Mouse (Mus musculus) liver, adult 10 weeks (tissue): ENCODE data around the gene Cul5. TPM values are rescaled to one million over a fixed set of nuclear protein-coding genes. Genes with fewer than 3 reads are reported as not detected.

Experiments
- polyA plus RNA-seq: library from polyadenylated mRNA; stranded (reverse); fragments of 350-450 nt; fragmentation: Illumina TruSeq; extraction: RNeasy Lipid Tissue Mini Kit (QIAGEN cat#74804); gene quantifications from one replicate; pipeline ENCODE4 v1.2.3, GENCODE M21; 2014; ENCODE audit warnings: low read depth, low replicate concordance

The Cul5 gene
- polyA plus RNA-seq: 26.4 TPM

DNA sequence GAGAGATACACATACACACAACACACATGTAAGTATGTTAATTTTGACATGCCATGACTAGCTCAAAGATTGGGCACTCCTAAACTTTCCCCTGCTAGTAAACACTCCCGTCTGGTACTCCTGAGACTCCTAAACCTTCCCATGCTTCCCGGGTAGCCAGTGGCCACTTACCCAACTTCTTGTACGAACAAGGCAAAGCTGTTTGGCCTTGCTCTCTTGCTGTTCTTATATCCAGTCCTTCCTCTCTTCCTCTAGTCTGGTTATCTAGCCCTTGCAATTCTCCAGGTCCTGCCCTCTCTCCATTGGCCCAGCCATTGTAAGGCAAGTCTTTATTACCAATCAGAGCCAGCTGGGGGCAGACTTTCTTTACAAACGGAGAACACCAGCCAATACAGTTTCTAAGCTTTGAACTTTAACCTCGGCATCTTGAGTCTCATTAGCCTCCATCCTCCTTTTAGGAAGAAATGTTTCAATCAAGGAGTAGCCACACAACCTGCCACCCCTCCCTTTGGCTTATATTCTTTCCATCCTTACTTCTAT is at the start of gene Cul5:
Gene Cul5, minus strand, starts transcription at position 335 of the 540 bp plus-strand sequence.

DNA sequence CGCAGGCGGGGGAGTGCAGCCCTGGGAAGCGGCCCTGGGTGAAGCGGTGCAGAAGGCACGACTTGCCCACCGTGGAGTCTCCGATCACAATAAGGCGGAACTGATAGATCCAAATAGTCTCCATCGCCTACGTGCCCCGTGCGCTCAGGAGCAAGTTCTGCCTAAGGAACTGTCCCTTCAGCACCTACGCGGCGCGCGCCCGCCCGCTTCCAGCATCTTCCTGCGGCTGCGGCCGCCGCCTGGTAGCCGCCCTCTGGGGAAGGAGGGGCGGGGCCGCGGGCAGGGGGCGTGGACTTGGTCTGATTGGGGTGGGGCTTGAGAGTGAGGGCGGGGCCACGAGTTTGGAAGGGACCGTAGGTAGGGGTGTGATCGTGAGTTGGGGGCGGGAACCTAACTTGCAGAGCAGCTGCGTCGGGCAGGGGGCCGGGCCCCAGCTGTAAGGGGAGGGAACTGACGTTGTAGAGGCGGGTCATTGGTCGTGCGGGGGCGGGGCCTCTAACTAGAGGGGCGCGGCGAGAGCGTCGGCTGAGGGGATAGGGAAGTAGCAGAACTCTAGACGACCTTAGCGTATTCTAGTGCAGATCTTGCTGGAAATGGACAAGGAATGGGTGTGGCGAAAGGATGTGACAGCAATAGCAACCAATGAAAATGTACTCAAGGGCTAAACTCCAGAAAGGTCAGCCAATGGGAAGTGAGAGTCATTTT is 36.3 kb upstream of the Cul5 start, which contains the start of gene Rab39:
Gene Rab39, minus strand, starts transcription at position 241 of the 705 bp plus-strand sequence.

DNA sequence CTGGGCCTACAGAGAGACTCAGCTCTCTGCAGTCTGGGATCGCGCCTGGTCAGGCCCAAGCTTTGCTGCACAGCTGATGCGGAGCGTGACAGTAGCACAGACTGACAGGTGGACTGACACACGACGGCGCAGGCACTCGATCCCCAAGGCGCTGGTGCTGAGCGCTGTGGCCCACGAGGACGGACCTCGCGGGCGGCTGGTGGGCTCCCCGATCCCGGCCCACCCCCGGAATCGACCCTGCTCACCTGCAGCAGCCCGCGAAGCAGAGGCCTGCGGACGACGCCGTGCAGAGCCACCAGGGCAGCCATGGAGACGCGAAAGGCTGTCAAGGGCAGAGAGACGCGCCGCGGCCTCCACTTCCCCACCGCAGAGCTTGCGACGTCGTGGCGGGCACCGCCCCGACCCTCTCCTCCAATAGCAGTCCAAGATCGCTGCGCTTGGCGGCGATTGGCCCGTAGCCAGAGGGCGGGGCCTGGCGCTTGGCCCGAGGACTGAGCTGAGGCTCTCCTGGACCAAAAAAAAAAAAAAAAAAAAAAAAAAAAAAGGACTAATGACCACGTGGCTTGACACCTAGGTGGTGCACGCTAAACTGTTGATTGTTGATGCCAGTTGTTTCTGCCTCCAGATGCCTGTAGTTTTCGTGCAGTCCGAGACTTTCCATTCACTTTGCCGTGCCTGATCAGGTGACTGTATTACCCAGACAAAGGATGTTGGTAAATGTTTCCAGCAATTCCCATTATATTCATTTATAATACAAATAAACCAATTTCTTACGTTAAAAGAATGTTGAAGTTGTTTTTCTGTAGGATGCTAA is 59.6 kb downstream of the Cul5 start, which contains the start of gene Acat1:
Gene Acat1, minus strand, starts transcription at position 415 of the 814 bp plus-strand sequence.

Other genes starting within 250 kb of the Cul5 start
- 2.9 TPM for gene Atm, start 133.3 kb downstream of the Cul5 start, polyA plus RNA-seq
- 5.2 TPM for gene Npat, start 133.0 kb downstream of the Cul5 start, polyA plus RNA-seq
- gene Acat1, start 59.6 kb downstream of the Cul5 start, polyA plus RNA-seq: 272 TPM
- gene Rab39, start 36.2 kb upstream of the Cul5 start, polyA plus RNA-seq: 0.82 TPM
- not detected for gene Slc35f2, start 101.5 kb upstream of the Cul5 start, polyA plus RNA-seq
- not detected for gene Sln, start 180.2 kb upstream of the Cul5 start, polyA plus RNA-seq